Mouse (Mus musculus) hindbrain, embryonic 11.5 days (tissue): ENCODE measurements around the gene Bola2. TPM values are rescaled to one million over a fixed set of nuclear protein-coding genes. Genes with fewer than 3 reads are reported as not detected.

ENCODE experiments used
- ATAC-seq: fragments of 200-750 bp; cut with Nextera tagmentation; 2 replicates; pipeline ENCODE4 v1.8.0; 2017; ENCODE audit warnings: mild to moderate bottlenecking, moderate TSS enrichment, moderate library complexity; ENCODE audit not compliant: low FRiP score
- DNase-seq: peaks from one replicate; pipeline ENCODE4 v3.0.0-alpha.2; 2015; ENCODE audit warnings: low spot score
- H3K27ac ChIP-seq: fragments of 300-500 bp; sonication (generic); 2 replicates; pipeline ENCODE4 v1.5.1; 2014; ENCODE audit warnings: mild to moderate bottlenecking, low read depth, low read length
- H3K27me3 ChIP-seq: fragments of 300-500 bp; sonication (generic); 2 replicates; pipeline ENCODE4 v1.6.1; 2014; ENCODE audit warnings: mild to moderate bottlenecking, low read length, moderate library complexity, mixed read lengths; ENCODE audit not compliant: control insufficient read depth, insufficient read depth
- H3K36me3 ChIP-seq: fragments of 300-500 bp; sonication (generic); 2 replicates; pipeline ENCODE4 v1.6.1; 2014; ENCODE audit warnings: mild to moderate bottlenecking, low read length, moderate library complexity, mixed read lengths; ENCODE audit not compliant: control insufficient read depth, insufficient read depth
- H3K4me1 ChIP-seq: fragments of 300-500 bp; sonication (generic); replicated peaks from 2 replicates; pipeline ENCODE4 v1.6.1; 2014; ENCODE audit warnings: low read length, mixed read lengths; ENCODE audit not compliant: control insufficient read depth, insufficient read depth
- H3K4me2 ChIP-seq: fragments of 300-500 bp; sonication (generic); replicated peaks from 2 replicates; pipeline ENCODE4 v1.6.1; 2014; ENCODE audit warnings: mild to moderate bottlenecking, low read depth, low read length
- H3K4me3 ChIP-seq: fragments of 300-500 bp; sonication (generic); 2 replicates; pipeline ENCODE4 v1.5.1; 2014; ENCODE audit warnings: low read depth, low read length
- H3K9ac ChIP-seq: fragments of 300-500 bp; sonication (generic); 2 replicates; pipeline ENCODE4 v1.6.1; 2014; ENCODE audit warnings: low read depth, low read length
- H3K9me3 ChIP-seq: fragments of 300-500 bp; sonication (generic); 2 replicates; pipeline ENCODE4 v1.6.1; 2016; ENCODE audit warnings: low read length; ENCODE audit not compliant: control insufficient read depth
- WGBS: fragments of 180-500 bp; shearing (Covaris S2); extraction: QIAGEN DNeasy Blood & Tissue Kit; methylation state at CpG from one replicate; pipeline ENCODE4 v1.1.7; 2014; 5-methylcytosine and 5-hydroxymethylcytosine counted together
- polyA plus RNA-seq: library from polyadenylated mRNA; unstranded; fragments of >200 nt; fragmentation: Nextera tagmentation; extraction: Ambion mirVana; gene quantifications from 2 replicates; pipeline ENCODE4 v1.2.1, GENCODE M21; 2014

The Bola2 gene
- 164 and 176 TPM in 2 replicates for polyA plus RNA-seq

DNA sequence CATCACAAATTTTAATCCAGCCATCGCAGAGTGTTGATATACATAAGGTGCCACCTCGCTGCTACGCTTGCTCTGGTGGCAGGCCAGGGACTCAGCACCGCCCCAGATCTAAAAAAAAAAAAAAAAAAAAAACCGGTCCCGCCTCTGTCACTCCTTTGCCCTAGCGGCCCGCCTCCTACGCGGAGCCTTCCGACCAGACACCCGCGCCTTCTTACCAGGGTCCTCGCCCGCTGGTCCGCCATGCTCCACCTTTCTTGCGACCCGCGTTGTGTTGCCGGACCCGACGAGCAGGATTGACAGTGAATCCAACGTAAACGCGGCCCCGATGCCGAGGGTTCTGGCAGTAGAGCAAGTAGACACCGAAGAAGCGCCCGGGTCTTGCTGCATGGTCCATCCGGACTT is at the start of gene Bola2:
Gene Bola2, plus strand, starts transcription at position 192 of the 402 bp plus-strand sequence.
- Histone ChIP-seq H3K4me3 (peak within 1 kb of the TSS; percentile 83), H3K36me3 (peaks cover 5% of the 10 kb centered on the region; the same call in 1 of the 2 replicates), H3K4me1 (peaks cover 9% of the 10 kb centered on the region), H3K27me3 (no peaks in the 10 kb centered on the region), H3K27ac (peak within 1 kb of the TSS; percentile 92), H3K4me2 (peak within 1 kb of the TSS; percentile 87), H3K9me3 (no peaks in the 10 kb centered on the region), H3K9ac (peak within 1 kb of the TSS; percentile 86)
- ATAC-seq: peak; percentile 55
- no peak for DNase-seq
- WGBS: under 1% methylated on average over 31 of the region's 31 CpGs

DNA sequence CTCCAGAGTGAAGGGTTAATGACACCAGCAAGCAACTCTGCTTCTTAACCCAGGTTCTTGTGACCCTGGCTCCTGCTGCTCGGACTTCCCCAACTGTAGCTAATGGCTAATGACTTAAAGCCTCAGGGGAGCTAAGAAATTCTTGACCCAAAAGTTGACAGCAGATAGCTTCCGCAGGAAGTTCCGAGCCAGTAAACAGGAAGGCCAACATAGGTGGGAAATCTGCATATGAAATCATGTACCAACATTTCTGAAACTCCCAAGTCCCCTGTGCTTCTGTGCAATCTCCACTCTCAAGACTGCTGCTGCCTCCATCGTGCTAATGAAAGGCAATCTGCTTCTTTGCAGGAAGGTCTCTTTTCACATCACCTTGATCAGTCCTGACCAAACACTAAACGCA is 49.5 kb upstream of the Bola2 start:
- Histone ChIP-seq H3K4me1 (no peaks in the 10 kb centered on the region), H3K9me3 (no peaks in the 10 kb centered on the region), H3K4me2 (no peak overlapping the region), H3K27ac (no peak overlapping the region), H3K36me3 (no peaks in the 10 kb centered on the region), H3K4me3 (no peak overlapping the region), H3K9ac (no peak overlapping the region), H3K27me3 (no peaks in the 10 kb centered on the region)
- ATAC-seq (no peak), DNase-seq (no peak)
- WGBS: 71% methylated on average over 5 of the region's 5 CpGs

DNA sequence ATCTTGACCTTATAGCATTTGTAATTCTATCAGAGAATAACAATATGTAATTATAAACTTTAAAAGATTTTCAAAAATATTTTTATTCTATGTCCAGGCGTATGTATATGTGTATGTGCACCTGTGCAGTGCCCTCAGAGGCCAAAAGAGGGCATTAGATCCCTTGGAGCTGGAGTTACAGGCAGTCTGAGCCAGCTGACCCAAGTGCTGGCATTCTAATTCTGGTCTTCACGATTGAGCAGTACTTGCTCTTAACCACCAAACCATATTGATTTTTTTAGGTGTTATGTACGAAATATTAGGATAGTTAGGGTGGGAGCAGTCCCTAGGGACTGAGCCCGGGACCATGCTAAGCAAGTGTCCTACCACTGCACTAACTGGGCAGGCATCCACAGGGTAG is 46.7 kb upstream of the Bola2 start:
- H3K9ac ChIP-seq: no peak overlapping the region

DNA sequence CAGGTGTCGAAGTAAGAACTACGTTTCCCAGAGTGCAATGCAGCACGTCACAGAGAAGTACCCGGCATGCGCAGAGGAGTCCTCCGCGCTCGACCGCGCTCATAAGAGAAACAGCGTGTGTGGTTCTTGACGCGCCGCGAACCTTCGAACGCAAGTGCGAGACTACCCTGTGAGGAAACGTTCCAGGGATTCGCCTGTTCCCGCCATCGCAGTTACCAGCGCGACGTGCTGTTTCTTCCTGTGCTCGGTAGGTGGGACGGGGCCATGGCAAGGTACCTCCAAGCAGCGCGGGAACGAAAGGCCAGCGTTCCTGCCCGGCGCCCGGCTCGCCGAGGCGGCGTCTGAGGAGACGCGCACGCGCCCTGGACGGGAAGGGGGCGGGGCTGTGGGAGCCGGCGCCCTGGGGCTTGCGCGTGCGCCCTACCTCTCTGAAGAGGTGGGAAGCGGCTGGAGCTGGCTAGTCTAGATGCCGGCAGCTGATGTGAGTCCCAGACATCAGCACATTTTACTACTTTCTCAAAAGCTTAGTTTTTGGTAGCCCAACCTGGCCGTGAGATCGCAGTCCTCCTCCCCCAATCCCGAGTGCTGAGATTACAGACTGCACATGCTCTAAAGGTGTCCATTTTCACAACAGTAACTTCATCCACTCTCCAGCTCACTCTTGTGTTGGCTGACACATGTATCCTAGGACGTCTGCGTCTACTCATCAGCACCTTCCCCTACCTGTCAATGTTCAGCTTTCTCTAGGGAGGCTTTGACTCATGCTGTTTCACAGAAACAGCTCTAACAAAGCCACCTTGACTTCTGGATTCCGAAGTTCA is 45.8 kb upstream of the Bola2 start, which contains the start of gene Sgf29:
Gene Sgf29, plus strand, starts transcription at position 79 of the 821 bp plus-strand sequence.
- Histone ChIP-seq H3K27me3 (no peaks in the 10 kb centered on the region), H3K4me3 (peak within 1 kb of the TSS; percentile 54), H3K9ac (peak within 1 kb of the TSS; percentile 69), H3K36me3 (no peaks in the 10 kb centered on the region), H3K9me3 (no peaks in the 10 kb centered on the region), H3K4me2 (peak within 1 kb of the TSS; percentile 62), H3K27ac (peak within 1 kb of the TSS; percentile 88), H3K4me1 (no peaks in the 10 kb centered on the region)
- peak; percentile 96 for DNase-seq
- 1% methylated on average over 54 of the region's 57 CpGs for WGBS
- peak; percentile 98 for ATAC-seq

More for the DNA sequence above, 46.7 kb upstream of the Bola2 start:
- Histone ChIP-seq H3K4me2 (peak overlapping the region; percentile 62; the same call in 1 of the 2 replicates), H3K27ac (no peak overlapping the region), H3K9me3 (no peaks in the 10 kb centered on the region), H3K27me3 (no peaks in the 10 kb centered on the region), H3K36me3 (no peaks in the 10 kb centered on the region), H3K4me1 (no peaks in the 10 kb centered on the region), H3K4me3 (peak overlapping the region; percentile 54; the same call in 1 of the 2 replicates)
- ATAC-seq: no peak
- 79% methylated on average over 4 of the region's 4 CpGs for WGBS
- no peak for DNase-seq

DNA sequence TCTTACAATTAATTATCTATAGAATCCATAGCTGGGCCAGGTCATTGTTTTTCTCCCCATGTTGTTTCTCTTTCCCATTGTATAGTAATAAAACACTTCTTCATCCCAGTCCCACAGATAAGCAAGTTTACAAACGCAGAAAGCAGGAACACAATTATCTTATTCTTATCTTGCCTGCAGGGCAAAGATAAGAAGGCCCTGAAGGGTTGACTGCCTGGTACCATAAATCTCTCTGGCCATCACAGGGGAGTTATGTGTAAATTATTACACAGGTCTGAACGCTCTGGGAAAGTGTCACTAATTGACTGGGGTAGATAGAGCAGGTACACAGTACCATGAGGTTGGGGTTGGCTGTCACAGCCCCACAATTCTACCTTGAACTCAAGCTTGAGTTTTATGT is 44.3 kb upstream of the Bola2 start:
- DNase-seq: no peak
- Histone ChIP-seq H3K27me3 (no peaks in the 10 kb centered on the region), H3K27ac (no peak overlapping the region), H3K4me2 (no peak overlapping the region), H3K4me1 (no peaks in the 10 kb centered on the region), H3K36me3 (no peaks in the 10 kb centered on the region), H3K9ac (no peak overlapping the region), H3K4me3 (no peak overlapping the region), H3K9me3 (no peaks in the 10 kb centered on the region)
- ATAC-seq: no peak
- WGBS: 90% methylated on average over 2 of the region's 2 CpGs

DNA sequence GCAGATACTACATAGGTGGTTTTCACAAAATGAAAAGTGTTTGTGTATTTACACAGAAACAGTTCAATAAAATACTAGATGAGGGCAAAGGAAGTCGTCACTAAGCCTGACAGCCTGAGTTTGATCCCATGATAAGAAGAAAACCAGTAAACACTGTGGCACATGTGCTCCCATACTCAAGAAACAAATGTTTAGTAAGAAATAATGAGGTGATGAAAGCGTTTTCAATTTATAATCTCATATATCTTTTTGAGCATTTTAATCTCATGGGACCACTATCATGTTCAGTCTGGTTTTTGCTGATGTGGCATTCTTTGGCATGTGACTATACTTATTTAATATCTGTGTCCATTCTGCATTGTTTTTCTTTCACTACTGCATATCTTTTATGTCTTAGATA is 41.2 kb upstream of the Bola2 start:
- Histone ChIP-seq H3K4me3 (no peak overlapping the region), H3K4me1 (no peaks in the 10 kb centered on the region), H3K9ac (no peak overlapping the region), H3K4me2 (no peak overlapping the region), H3K27ac (no peak overlapping the region), H3K27me3 (no peaks in the 10 kb centered on the region), H3K9me3 (no peaks in the 10 kb centered on the region), H3K36me3 (no peaks in the 10 kb centered on the region)
- WGBS: 87% methylated on average over 2 of the region's 2 CpGs
- ATAC-seq: no peak
- DNase-seq: no peak

DNA sequence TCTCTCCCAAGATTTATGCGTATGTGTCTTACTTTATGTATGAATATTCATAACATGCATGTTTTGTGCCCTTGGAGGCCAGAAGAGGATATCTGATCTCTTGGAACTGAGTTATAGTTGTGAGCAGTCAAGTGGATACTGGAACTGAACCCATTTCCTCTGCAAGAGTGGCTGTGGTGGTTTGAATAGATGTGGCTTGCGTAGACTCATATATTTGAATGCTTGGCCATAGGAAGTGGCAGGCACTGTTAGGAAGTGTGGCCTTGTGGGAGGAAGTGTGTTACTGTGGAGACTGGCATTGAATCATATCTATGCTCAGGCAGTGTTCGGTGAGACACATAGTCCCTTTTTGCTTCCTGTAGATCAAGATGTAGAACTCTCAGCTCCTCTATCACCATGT is 39.5 kb upstream of the Bola2 start:
- no peak for DNase-seq

DNA sequence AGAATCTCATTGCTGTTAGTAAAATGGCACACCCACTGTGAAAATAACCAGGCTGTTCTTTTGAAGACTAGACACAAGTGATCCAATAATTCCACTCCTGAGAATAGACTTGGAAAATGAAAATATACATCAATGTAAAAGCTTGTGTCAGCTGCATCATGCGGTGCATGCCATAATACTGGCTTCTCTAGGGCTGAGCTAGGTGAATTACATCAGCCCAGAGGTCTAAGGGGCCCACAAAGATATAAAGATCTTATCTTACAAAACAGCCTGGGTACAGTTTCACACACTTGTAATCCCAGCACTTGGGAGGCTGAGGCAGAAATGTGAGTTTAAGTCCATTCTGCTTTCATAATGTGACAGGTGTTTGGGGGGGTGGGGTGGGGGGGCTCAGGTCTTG is 37.7 kb upstream of the Bola2 start:
- ATAC-seq (no peak), DNase-seq (no peak)
- WGBS: 90% methylated on average over 1 of the region's 1 CpGs

More for the DNA sequence above, 39.5 kb upstream of the Bola2 start:
- Histone ChIP-seq H3K4me3 (no peak overlapping the region), H3K27ac (no peak overlapping the region), H3K27me3 (no peaks in the 10 kb centered on the region), H3K9ac (no peak overlapping the region), H3K4me1 (no peaks in the 10 kb centered on the region), H3K9me3 (no peaks in the 10 kb centered on the region), H3K4me2 (no peak overlapping the region), H3K36me3 (no peaks in the 10 kb centered on the region)
- no peak for ATAC-seq
- WGBS: 92% methylated on average over 3 of the region's 3 CpGs

DNA sequence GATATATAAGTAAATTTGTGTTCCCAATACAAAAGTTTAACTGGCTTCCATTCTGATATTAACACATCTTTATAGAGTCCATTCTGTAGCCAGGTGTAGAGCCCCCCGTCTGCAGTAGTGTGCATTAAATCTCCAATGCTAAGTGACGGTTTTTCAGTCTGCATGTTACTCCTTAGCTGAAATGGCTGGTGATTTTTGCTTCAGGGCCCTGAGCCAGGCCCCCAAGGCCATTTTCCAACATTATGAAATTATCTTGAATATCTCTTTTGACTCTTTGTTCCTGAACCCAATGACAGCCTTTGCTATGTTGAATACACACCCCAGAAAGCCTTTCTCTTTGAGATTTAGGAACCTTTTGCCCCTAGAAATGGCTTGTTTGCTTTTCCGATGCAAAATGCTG is 35.4 kb upstream of the Bola2 start:
- Histone ChIP-seq H3K4me2 (no peak overlapping the region), H3K4me3 (no peak overlapping the region), H3K27me3 (no peaks in the 10 kb centered on the region), H3K27ac (no peak overlapping the region), H3K36me3 (no peaks in the 10 kb centered on the region), H3K9ac (no peak overlapping the region), H3K4me1 (no peaks in the 10 kb centered on the region), H3K9me3 (no peaks in the 10 kb centered on the region)
- ATAC-seq: no peak
- DNase-seq: no peak
- 90% methylated on average over 3 of the region's 3 CpGs for WGBS

More for the DNA sequence above, 37.7 kb upstream of the Bola2 start:
- H3K36me3 ChIP-seq: no peaks in the 10 kb centered on the region
- no peak overlapping the region for H3K4me3 ChIP-seq
- no peaks in the 10 kb centered on the region for H3K9me3 ChIP-seq
- no peak overlapping the region for H3K9ac ChIP-seq
- H3K4me2 ChIP-seq: no peak overlapping the region
- no peaks in the 10 kb centered on the region for H3K4me1 ChIP-seq
- no peaks in the 10 kb centered on the region for H3K27me3 ChIP-seq
- H3K27ac ChIP-seq: no peak overlapping the region
